Mouse (Mus musculus) gonadal fat pad, adult 2 months (tissue): ENCODE results near the gene Ccdc9b. TPM values are rescaled to one million over a fixed set of nuclear protein-coding genes. Genes with fewer than 3 reads are reported as not detected.

Experiments used
- DNase-seq: peaks from one replicate; pipeline ENCODE4 v3.0.0-alpha.2; 2012; ENCODE audit warnings: low read depth
- polyA plus RNA-seq: library from polyadenylated mRNA; depleted of rRNA; stranded (reverse); fragments of >200 nt; gene quantifications from 2 replicates; pipeline ENCODE4 v1.2.3, GENCODE M21; 2012

The Ccdc9b gene
- polyA plus RNA-seq, 1 experiment = 14.1 TPM

DNA sequence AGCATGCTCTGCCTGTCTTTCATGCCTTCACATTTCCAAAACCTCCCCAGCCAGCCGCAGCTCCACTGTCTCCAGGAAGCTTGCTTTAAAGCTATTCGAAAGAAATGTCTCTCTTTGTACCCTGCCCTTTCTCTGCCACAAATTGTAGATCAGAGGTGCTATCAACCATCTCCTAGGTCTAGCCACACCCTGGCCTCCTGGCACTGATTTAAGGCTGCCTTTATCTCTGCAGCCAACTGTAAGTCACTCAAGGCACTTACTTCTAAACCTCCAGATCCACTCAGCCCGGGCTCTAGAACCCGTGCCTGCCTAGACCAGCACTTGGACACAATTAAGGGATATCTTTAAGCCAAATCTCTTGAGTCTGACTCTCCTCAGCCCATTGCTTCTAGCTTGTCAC, 16.0 kb upstream of the Ccdc9b start:
- no peak for DNase-seq

DNA sequence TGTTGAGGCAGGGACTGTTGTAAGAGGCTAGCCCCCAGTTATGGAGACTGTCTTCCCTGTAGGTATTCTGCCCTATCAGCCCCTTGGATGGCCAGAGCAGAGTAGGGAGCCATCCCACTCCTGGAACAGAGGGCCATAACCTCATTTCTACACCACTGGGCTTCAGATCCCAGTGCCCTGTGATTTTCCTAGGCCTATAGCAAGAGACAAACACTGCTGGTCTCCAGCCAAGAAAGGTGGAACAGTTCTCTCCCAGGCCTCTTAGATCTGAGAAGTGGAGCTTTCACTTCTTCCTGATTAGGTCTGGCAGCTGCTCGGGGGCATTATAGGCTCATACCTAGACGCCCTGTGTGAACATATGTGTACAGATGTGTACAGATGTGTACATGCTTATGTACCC, 13.8 kb upstream of the Ccdc9b start:
- DNase-seq = no peak

GRCm38 (mm10) chr2:118775846-118776245, 13.4 kb upstream of the Ccdc9b start:
- no peak for DNase-seq

DNA sequence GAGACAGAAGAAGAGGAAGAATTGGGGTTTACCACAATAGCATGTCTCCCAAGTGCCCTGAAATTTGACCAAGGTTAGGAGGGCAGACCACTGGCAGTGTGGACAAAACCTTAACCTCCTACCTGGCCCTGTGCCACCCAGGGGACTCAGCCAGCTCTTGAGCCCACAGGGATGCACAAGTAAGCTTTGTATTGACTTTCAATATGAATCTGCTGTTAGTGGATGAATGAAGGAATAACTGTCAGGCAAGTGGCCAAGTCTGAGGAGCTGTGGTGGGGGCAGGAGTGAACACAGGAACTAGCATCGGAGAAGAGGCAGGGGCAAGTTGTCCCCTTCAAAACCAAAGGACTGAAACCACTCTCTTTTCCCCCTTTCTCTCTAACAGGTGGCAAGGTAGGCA, 12.9 kb upstream of the Ccdc9b start:
- DNase-seq = no peak

DNA sequence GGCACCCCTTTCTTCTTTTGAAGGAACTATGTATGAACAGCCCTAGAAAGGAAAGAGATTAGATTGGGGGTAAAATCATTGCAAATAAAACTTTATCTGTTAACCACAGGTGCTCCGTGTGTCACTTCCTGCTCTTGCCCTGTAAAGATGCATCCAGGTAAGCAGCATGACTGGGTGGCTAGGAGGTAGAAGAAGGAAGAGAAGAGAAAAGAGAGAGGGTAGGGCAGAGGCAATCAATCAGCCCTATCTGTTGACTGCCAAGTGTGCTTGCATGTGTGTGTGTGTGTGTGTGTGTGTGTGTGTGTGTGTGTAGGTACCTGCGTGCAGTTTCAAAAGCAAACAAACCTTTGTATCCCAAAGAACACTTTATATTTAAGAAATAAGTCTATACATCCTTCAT, 12.1 kb upstream of the Ccdc9b start:
- no peak for DNase-seq

DNA sequence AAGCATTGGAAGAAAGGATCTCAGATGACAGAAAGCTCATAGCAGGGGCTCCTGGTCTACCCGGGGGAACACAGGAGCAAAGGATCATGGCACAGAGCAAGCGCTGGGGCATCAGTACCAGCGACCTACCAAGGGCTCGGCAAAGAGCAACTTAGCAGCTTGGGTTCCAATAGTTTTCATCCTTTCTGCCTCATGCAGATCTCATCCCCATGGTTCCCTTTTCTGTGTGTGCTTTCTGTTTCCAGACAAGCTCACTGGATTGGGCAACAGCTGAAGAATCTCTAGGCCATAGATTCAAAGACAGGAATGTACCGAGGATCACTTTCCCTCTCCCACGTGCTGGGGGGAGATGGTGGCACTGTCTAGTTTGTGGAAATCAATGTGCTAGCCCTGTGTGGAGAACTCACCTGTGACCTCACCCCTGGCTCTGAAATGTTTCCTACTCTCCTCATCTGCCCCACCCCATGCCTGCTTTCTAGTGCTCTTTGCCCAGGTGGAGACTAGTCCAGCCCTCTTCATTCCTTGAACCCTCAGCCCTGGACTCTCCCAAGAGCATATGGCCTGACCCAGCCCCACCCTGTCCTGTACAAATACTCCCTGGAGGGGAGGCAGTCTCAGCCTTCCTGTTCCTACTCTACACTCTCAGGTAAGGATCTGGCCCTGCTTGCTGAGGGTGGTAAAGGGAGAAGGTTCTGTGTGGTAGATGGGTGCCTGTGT, 9.9 kb upstream of the Ccdc9b start, which contains the start of gene Phgr1:
Gene Phgr1 (plus strand): TSS at position 612 of the 717 bp plus-strand sequence.
- no peak for DNase-seq

DNA sequence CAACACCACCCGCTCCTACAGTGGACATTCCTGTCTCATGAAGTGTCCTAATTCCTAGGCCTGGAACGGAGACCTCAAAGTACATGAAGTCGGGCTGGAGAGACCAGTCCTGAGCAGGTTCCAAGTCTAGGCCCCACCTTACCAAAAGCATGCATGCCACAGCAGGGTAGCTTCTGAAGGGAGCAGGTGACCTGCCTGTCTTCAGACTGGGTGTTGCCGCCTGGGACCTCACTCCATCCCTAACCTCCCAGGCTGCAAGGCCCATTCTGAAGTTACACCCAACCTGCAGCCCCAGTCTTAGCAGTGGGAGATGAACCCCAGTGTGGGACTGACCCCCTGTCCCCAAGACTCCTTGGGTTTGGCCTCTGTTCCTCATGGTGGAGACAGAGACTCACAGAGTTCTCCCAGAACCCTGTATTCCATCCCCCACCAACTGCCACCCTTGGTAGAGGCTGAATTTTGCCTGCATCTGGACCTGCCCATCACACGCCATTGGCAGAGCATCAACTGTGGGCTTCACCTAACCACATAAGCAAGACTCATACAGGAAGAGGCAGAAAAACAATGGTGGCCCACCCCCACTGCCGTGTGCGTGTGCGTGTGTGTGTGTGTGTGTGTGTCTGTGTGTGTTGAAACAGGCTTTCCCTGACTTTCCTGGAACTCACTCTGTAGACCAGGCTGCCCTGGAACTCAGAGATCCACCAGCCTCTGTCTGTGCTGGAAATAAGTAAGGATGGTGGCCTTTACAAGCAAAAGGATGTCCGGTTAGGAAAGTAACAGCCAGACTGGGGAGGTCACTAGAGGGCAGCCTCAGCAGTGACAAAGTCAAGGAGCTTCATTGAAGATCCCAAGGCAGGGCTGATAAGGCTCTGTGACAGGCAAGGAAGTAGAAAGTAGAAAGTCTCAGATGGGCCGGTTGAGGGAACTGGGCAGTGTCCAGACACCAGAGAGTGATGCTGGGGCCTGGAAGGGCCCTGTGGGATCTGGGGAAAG, 3.9 kb upstream of the Ccdc9b start:
- DNase-seq = no peak

DNA sequence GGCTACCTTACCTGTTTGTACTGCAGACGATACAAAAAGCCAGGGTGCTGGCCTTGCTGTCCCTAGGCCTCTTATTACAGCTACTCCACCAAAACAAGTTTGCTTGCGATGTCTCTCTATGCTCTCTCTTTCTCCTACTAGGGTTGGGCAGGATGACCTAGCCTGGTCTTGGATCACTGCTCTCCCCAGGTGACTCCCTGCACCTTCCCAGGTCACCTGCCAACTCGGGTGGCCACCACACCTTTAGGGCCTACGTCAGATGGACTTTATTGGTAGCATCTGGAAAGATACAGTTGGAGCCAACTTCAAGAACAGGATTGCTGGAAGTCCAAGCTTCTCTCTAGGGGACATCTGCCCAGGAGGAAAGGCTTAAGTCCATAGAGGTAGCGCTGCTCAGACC, 2.4 kb upstream of the Ccdc9b start:
- DNase-seq = no peak

DNA sequence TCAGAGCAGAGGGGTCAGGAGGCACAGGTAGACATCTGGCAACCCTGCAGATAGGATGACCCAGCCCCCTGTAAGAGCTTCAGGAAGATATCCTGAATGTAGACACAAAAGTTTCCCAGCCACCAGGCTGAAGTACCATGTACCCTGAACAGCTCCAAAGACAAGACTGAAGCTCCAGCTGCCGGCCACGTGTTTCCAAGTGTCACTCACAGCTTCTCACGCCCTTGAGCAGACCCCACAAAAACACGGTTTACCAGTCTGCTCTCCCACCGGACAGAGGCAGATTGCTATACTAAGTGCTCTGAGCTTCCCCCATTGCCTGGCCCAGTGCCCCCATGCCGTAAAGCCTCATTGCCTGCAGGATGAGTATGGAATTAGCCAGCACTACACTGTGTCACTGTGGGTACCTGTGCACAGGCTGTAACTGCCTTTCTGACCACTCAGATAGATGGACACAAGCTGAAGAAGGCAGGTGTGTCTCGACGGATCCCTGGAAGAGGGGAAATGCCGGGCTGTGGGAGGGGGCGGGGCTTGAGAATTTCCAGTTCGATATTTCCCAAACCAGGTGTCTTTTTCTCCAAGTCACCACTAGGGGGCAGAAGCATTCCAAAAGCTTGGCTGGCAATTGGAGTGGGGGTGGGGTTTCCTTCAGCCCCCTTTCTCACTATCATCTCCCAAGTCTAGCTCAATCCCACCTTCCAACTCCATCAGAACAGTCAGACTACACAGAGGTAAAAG, 1.8 kb upstream of the Ccdc9b start:
- no peak for DNase-seq

GRCm38 (mm10) chr2:118763469-118763868, 1.0 kb upstream of the Ccdc9b start:
- no peak for DNase-seq

DNA sequence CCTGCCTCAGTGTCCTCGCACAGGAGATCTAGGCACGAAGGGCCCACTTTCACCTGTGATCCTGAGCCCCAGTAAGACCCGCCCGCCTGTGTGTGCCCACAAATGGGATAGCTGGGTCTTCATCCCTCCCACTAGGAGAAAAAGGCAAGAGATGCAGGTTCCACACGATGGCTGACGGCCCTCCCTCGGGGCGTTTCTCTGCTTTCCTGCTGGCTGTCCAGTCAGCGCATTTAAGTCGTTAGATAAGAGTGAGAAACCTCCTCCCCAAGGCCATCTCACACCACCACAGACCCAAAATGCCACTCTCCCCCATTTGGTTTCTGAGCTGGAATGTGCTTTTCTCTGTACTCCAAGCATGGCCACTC, 305 bp upstream of the Ccdc9b start:
- DNase-seq = no peak

DNA sequence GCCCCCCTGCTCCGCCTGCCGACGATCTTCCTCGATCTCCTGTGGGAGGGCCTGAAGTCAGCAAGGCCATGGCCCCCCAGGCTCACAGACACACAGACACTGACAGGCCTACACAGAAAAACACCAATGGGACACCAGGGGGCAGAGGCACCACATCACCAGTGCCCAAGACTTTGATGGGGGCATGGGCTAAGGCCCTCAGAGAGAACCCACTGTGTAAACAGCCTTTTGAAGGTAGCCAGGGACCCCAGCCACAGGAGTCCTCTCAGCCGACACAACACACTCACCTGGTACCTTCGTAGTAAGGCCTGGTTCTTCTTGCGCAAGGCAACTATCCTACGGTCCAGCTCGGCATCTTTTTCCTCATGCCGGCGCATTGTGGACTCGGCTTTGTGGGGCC, 1.1 kb downstream of the Ccdc9b start:
- DNase-seq = no peak

DNA sequence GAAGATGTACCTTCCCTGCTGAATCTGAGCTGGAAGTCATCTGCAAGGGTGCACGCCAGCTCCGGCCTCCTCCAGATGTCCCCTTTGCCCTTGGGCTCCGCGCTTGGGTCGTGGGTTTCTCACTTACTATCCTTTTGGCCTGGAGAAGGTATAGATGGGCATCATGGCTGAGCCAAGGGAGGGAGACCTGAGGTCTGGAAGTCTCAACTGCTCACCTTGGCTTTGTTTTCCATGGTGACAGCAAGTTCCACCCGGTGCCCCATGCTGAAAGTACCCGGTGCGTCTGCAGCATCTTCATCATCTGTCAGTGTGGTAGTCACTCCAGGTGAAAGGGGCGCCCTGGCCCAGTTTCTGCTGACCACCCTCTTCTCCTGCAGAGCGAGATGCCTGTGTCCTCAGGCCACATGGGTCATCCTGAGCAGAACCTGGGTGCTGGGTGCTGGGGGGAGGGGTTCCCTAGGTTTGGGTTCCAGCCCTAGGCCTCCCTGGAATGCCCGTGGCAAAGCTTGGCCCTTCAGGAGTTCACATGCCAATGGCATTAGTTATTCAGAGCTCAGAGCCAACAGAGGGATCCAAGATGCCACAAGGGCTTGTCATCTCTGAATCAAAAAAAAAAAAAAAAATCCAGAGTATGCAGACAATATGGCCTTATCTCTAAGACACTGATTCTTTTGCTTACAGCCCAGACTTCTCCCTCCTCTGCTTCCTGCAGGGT, 2.0 kb downstream of the Ccdc9b start:
- no peak for DNase-seq

DNA sequence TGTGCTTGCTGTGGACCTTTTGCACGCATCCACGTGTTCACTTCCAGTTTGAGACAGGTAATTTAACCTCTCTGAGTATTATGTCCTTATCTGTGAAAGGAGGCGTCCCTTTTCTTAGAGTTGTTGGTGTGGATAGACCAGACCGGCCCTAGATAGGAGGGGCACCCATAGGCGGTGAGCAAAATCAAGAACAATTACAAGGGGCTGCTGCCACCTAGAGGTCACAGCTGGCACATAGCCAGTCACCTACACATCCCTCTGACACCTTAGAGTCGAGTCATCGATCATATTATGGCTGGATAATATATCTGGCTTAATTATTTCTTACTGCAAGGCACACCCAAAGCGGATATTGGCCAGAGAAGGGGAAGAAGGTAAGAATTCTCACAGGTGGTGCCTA, 2.6 kb downstream of the Ccdc9b start:
- DNase-seq = no peak

DNA sequence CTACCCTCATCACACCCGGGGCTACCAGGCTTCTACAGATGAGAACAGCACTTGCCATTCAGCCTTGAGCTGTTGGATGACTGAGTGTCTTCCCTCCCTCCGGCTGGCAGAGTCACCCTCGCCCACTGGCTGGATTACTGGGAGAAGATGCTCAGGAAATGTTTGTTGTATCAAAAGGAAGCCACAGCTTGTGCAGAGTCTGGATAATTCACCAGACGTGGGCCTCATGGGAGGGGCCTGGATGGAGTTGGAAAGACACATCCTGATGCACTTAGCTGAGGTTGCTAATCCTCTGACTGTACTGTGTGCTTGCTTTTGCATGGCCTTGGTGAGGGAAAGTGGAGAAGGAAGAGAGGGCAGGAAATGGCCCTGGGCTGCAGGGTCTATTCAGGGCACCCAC, 6.4 kb downstream of the Ccdc9b start:
- DNase-seq = no peak

- DNase-seq = no peak
Observed at GRCm38 (mm10) chr2:118755407-118755806, 7.1 kb downstream of the Ccdc9b start.

- DNase-seq = no peak
Observed at GRCm38 (mm10) chr2:118754143-118754542, 8.3 kb downstream of the Ccdc9b start.

GRCm38 (mm10) chr2:118752792-118753108, 9.7 kb downstream of the Ccdc9b start:
- no peak for DNase-seq

DNA sequence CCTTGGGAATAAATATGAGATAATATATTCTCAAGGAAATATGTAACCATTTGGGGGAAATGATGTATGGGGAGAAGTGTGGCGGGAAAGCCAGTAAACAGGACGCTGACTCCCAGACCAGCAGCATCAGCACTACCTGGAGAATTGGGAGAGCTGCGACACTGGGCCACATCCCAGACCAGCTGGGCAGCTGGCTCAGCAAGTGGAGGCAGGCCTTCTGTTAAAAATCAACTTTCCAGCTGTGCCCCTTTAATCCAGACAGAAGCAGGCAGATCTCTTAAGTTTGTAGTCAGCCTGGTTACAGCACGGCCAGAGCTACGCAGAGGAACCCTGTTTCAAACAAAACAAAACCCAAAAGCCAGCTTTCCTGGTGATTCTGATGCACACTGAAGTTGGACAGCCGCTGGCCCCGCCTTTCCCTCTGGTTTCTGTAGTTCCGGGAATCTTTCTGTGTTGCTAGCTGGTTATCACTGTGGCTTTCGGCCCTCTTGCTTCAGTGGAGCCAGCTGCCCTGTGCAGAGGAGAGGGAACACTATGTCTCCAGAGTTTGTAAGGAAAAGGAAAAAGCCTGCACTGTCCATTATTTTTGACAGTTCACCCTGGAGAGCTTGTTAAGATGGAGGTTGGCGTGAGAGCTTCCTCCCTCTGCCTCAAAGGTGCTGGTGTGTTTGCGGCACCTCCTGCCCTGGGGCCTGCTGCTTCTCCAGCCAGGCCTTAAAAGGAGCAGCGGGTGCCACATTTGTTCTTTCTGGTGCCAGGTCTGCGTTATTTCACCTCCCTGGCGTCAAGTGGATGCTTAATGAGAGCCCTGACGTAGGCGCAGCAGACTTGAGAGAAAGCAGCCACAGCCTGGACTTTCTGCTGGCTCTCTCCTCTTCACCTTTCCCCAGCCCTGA, 10.3 kb downstream of the Ccdc9b start:
- DNase-seq = no peak

DNA sequence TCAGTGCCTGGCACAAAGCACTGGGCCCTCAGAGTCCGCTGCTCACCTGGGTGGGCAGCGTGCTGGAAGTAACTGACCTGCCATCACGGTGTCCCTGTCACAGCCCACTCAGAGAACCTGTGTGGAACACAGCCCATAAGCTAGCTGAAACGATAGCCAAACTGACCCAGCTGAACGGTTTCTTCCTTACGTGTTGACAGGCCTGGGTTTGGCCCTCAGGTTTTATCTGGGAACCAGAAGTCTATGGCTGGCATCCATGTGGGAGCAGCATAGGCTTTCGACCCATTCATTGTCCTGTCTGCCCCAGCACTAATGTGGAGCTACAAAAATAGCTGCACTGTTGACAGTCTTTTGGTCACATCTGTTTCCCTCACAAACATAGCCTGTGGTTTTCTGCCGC, 12.0 kb downstream of the Ccdc9b start:
- DNase-seq = no peak
